In genomic region chr4:151128641-151129541, GRCm38 (mm10) we compare ENCODE assay signal across 8 mouse cellular contexts. TPM values are rescaled to one million over a fixed set of nuclear protein-coding genes. Genes with fewer than 3 reads are reported as not detected.
DNase-seq lines count a peak whose midpoint lies in the region; ATAC-seq lines count a peak whose summit lies in the region.

No protein-coding gene starts in this region.

- no peaks in the 10 kb centered on the region for H3K9me3 ChIP-seq in embryonic facial prominence, embryonic 13.5 days

- H3K9ac ChIP-seq in embryonic facial prominence, embryonic 13.5 days = peak overlapping the region; percentile 92

- no peaks in the 10 kb centered on the region for H3K27me3 ChIP-seq in embryonic facial prominence, embryonic 13.5 days

- intact Hi-C loops in heart, postnatal 14 days (cut with DNase I) = loop anchor here (1.0 kb wide), 1 partner anchor 55 kb away; no protein-coding TSS in a partner anchor

- H3K27ac ChIP-seq in embryonic facial prominence, embryonic 13.5 days = peak overlapping the region; percentile 97

- peak overlapping the region; percentile 83 for H3K4me2 ChIP-seq in embryonic facial prominence, embryonic 13.5 days

- peak; percentile 41 for ATAC-seq in embryonic facial prominence, embryonic 13.5 days (ENCODE audit: insufficient number of reproducible peaks, insufficient read depth, low FRiP score, low TSS enrichment, low read depth)

- peak; percentile 68 for DNase-seq in ovary, adult 18-20 months (ENCODE audit: low spot score)
- no peak for DNase-seq in ovary, postnatal 14 days (ENCODE audit: low spot score)
- DNase-seq in heart, postnatal 14 days = peak; percentile 68 to 73
- DNase-seq in layer of hippocampus, postnatal 25 days (ENCODE audit: extremely low spot score in 1 of 2, low spot score in 1 of 2) = peak; percentile 68 to 74
- peak; percentile 10 for DNase-seq in lung, postnatal 36 days
- peak; percentile 92 for DNase-seq in right cerebral cortex, postnatal 4 days
- no peak for DNase-seq in thymus, postnatal 4 days

- H3K4me3 ChIP-seq in embryonic facial prominence, embryonic 13.5 days = peak overlapping the region; percentile 63

- H3K4me1 ChIP-seq in embryonic facial prominence, embryonic 13.5 days = peaks cover 44% of the 10 kb centered on the region

- H3K36me3 ChIP-seq in embryonic facial prominence, embryonic 13.5 days = peaks cover 11% of the 10 kb centered on the region

- WGBS in embryonic facial prominence, embryonic 13.5 days = under 1% methylated on average over 69 of the region's 69 CpGs

RNA-seq across cellular contexts. Expression of gene Gm13090, which starts 39.5 kb away (rescaled TPM):
- not detected in 2 replicates for polyA plus RNA-seq in embryonic facial prominence, embryonic 13.5 days (2015; fragmentation: Nextera tagmentation; extraction: Ambion mirVana)
- not detected for total RNA-seq in heart, postnatal 14 days (2021)
- not detected for total RNA-seq in layer of hippocampus, postnatal 25 days (2021)

Comparison
In these comparisons a context has a peak if more than half of its experiments do, and no peak if none do; other contexts are left out.
1. DNase-seq: peak in ovary, adult 18-20 months (single experiment), heart, postnatal 14 days (2 of 2), layer of hippocampus, postnatal 25 days (2 of 2), lung, postnatal 36 days (single experiment) and right cerebral cortex, postnatal 4 days (single experiment); none in ovary, postnatal 14 days (single experiment) and thymus, postnatal 4 days (single experiment).